Mouse (Mus musculus): ENCODE results near the gene Fbxw7. TPM values are rescaled to one million over a fixed set of nuclear protein-coding genes. Genes with fewer than 3 reads are reported as not detected.
A peak's percentile ranks its signal among the peaks of the same experiment; 100 is the strongest.

The Fbxw7 gene
- polyA plus RNA-seq, 2 experiments from 2014 or later: 15.0 to 18.8 TPM

DNA sequence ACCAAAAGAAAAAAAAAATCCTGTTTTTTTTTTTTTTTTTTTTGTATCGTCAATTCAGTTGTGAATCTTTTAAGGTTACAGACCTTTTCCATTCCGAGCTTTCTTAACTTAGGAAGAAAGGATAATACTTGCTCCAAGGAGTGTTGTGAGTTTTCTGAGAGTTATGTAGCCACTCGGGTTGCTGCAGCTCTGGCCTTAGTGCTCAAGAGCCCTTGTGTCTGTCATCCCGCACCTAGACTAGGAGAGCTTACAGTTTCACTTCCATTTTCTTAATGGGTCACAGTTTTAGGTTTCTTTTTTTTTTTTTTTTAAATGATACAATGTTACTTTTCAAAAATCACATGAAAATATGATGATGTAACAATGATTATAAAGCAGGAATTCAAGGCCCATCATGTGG is 12.5 kb downstream of the Fbxw7 start:
- peak; percentile 67 for ATAC-seq

DNA sequence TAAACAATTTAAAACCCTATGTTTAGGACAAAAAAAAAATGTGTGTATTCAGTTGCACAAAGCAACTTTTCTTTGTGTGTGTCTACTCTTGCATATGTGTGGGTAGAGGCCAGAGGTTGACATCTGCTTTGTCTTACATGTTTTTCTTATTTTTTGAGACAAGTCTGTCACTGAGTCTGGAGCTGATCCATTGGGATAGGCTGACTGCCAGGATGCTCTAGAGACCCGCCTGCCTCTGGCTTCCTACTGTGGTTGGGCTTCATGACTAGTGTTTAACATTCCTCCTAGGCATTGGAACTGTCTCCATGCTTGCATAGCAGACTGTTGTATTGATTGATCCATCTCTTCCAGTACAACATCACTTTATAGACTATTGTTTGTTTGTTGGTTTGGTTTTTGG is 14.3 kb downstream of the Fbxw7 start:
- no peak for ATAC-seq

DNA sequence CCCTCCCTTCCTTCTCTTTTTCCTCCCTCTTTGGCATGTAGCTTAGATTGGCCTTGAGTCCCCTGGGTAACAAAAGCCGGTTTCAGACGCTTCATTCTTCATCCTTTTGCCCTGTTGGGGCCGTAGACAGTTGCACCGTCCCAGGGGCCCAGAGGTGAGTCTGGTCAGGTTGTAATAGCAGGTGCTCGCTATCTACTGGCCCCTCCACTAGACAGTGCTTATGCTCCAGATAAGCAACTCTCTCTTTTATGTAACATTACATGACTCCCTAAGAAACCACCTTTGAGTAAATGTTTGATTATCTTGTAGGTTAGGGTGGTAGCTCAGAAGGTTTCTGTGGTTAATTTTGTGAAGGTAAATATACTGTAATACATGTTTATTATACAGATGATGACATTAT is 21.0 kb downstream of the Fbxw7 start:
- no peak for ATAC-seq

DNA sequence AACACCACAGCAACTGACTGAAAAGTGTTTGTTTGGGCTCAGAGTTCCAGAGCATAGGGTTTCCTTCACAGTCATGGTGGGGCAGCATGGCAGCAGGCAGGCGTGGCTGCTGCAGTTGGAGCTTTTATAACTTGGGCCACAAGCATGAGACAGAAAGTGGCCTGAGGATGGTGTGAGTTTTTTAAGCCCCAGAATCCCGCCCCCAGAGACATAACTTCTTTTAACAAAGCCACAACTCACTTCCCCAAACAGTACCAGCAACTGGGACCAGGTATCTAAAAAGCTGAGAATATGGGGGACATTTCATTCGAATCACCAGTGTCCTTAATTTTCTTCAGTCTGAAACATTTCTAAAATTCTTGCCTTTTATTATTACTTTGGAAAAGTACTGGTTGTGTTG is 22.9 kb downstream of the Fbxw7 start:
- no peak for ATAC-seq

DNA sequence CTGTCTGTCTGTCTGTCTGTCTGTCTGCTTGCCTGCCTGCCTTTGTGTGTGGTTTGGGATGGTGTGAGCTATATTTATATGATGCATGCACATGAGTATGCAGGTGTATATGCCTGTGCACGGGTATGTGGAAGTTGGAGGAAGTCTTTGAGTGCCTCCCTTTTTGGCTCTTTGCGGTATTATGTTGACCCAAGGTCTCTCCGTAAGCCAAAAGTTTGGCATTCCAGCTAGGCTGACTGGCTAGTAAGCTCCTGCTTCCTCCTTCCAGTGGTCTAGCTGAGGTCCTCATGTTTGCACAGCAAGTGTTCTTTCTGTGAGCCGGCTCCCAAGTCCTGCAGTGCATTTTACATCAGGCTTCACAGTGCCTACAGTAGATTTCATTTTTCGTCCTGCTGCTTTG is 24.4 kb downstream of the Fbxw7 start:
- ATAC-seq: no peak

- ATAC-seq: no peak
These were observed 26.2 kb downstream of the Fbxw7 start for GRCm38 (mm10) chr3:84841271-84841670.

DNA sequence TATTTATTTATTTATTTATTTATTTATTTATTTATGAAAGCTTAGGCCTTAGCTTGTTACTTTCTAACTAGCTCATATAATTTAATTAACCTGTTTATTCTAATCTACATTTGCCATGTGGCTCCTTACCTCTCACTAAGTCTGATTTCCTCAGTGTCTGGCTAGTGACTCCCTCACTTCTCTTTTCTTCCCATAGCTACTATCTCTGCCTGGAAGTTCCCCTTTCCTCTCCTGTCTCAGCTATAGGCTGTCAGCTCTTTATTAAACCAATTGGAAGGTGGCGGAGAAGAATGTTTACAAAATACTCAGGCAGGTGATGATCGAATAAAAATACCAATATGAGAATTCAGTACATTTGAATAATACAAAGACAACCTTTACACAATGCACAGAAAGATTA is 27.7 kb downstream of the Fbxw7 start:
- ATAC-seq: no peak

DNA sequence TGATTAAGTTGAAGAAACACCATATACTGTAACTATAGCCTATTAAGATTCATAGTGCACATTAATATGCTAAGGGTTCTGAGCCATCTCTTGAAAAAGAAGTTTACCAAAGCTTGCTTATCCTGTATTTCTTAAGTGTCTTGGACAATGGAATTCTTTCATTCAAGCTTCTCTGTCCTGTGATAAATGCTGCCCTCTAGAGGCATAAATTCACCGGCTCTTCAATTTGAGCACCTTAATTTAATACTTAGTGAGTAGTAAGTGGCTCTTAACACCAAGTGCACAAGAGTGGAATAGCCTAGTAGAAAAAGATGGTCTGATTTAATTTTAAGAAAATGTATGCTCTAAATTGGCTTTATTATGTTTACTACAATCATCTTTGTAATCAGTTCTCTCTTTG is 28.5 kb downstream of the Fbxw7 start:
- ATAC-seq: peak; percentile 43

- ATAC-seq: peak; percentile 93
These were observed 33.7 kb downstream of the Fbxw7 start for GRCm38 (mm10) chr3:84848798-84849197.

DNA sequence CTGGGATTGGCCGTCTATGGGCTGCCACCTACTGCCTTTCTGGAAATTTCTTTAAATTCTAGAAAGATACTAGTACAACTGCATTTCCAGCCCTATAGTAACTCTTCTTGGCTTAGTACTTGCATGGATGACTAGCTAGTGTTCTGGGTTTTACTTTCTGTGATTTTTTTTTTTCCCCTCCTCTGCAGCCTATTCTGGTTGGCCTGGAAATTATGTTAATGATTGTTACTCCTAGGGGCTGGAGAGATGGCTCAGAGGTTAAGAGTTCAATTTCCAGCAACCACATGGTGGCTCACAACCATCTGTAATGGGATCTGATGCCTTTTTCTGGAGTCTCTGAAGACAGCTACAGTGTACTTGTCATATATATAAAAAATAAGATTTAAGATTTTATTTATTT is 35.4 kb downstream of the Fbxw7 start:
- ATAC-seq: no peak

- ATAC-seq: no peak
These were observed 36.7 kb downstream of the Fbxw7 start for GRCm38 (mm10) chr3:84851801-84852200.

DNA sequence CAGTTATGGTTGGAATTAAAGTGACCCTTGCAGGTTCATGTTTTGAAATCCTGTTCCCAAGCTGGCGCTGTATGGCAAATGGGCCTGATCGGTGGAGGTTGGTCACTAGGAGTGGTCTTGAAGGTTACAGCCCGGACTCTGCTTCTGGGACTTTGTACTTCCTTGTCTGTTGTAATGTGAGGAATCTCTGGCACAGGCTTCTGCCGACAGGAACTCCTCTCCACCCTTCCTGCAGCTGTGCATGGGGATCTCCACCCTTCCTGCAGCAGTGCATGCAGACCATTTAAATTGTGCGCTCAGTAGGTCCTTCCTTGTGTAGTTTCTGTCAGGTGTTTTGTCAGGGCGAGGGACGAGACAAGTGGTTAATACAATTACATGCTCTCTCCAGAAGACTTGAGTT is 37.8 kb downstream of the Fbxw7 start:
- no peak for ATAC-seq

- no peak for ATAC-seq
These were observed 39.4 kb downstream of the Fbxw7 start for GRCm38 (mm10) chr3:84854440-84854839.

- ATAC-seq: no peak
These were observed 45.6 kb downstream of the Fbxw7 start for GRCm38 (mm10) chr3:84860669-84861068.

DNA sequence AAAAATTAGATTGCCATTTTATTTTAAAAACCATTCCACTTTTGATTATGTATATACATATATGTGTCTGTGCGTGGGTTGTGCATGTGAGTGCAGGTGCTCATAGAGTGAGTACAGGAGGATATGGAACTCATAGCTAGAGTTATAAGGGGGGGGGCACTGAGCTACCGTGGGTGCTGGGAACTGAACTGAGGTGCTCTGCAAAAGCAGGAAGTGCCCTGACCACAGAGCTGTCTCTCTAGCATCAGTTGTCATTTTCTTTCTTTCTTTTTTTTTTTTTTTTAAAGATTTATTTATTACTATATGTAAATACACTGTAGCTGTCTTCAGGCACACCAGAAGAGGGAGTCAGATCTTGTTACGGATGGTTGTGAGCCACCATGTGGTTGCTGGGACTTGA is 46.7 kb downstream of the Fbxw7 start:
- ATAC-seq: peak; percentile 69

DNA sequence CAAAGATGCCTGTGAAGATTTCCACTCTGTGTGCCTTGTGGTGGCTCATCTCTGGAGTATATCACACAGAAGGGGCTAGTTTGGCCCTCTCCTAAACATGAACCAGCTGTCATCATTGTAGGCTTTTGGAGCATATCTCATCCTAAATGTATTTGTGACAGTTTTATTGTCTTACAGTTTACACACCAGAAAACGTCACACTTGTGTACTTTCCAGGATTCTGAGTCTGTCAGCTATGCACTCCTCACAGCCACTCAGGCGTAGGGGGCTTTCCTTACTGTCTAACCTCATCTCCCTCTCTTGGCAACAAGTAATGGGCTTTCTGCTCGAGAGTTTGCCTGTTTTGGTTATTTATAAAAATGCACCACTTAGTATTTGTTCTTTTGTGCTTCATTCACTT is 50.6 kb downstream of the Fbxw7 start:
- no peak for ATAC-seq

DNA sequence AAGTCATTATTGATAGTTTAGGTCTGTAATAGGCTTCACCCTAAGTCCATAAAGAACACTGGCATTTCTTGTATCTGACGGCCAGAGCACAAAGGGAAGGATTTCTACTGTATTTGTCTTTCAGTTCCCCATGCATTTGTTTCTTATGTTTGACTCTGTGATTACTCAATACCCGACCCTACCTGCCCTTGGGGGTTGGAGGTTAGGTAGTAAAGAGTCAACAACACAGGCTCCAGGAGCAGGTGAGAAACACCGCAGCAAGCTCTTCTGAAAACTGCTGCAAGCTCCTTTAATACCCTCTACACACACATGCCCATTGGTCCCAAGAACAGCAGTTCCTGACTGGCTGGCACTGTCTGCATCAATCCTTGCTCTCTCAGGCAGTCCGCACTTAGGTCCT is 51.8 kb downstream of the Fbxw7 start:
- no peak for ATAC-seq

GRCm38 (mm10) chr3:84867434-84867975 is 52.4 kb downstream of the Fbxw7 start:
- ATAC-seq: no peak

DNA sequence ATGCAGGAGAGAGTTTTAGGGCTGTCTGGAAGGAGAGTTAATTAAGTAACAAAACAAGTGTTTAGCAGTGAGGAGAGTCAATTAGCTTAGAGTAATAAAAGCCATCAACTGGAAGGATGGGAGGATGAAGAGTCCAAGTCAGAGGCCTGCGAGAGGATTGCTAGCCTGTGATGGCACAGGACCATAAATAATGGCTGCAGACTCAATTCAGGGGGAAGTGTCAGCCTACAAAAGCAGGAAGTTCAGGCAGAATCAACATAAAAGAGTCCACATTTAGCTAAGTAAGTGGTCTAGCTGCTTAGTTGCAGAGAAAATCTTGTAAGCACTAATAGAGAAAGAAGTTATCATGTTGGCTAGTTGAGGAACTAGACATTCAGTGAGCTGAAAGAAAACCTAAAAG is 52.9 kb downstream of the Fbxw7 start:
- ATAC-seq: no peak

GRCm38 (mm10) chr3:84870126-84870525 is 55.1 kb downstream of the Fbxw7 start:
- no peak for ATAC-seq

DNA sequence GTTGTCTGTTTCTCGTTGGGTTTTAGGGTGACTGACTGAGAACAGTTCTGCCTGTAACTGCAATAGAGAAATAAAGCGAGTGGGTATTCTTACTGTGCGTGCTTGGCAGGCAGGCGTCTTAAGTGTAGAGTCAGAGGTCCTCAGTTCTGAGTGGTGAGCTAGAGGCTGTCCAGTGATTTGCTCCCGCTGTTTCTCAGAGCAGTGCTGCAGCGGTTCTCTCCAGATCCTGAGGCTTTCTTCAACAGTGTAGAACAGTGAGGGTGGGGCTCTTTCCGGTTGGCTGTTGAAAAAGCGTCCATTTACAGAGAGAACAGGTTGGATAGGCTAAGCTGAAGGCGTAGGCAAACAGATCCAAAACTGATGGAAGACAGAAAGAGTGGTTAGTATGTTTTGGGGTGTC is 60.2 kb downstream of the Fbxw7 start:
- ATAC-seq: no peak

- ATAC-seq: no peak
These were observed 61.1 kb downstream of the Fbxw7 start for GRCm38 (mm10) chr3:84876211-84876610.

- ATAC-seq: no peak
These were observed 68.9 kb downstream of the Fbxw7 start for GRCm38 (mm10) chr3:84883817-84884483.

GRCm38 (mm10) chr3:84889648-84890047 is 74.6 kb downstream of the Fbxw7 start:
- ATAC-seq: no peak

- ATAC-seq: no peak
These were observed 75.9 kb downstream of the Fbxw7 start for GRCm38 (mm10) chr3:84890983-84891382.
